Mouse (Mus musculus): ENCODE measurements around the gene Cfap206. TPM values are rescaled to one million over a fixed set of nuclear protein-coding genes. Genes with fewer than 3 reads are reported as not detected.
"Not testable (repeated sequence)": the region's sequence is repeated elsewhere in the genome, so short reads cannot be mapped to it uniquely, and the experiment has no call there.

The Cfap206 gene
- 0.88 and 1.2 TPM in 2 replicates for polyA plus RNA-seq (2014; fragmentation: Nextera tagmentation; extraction: Ambion mirVana)

DNA sequence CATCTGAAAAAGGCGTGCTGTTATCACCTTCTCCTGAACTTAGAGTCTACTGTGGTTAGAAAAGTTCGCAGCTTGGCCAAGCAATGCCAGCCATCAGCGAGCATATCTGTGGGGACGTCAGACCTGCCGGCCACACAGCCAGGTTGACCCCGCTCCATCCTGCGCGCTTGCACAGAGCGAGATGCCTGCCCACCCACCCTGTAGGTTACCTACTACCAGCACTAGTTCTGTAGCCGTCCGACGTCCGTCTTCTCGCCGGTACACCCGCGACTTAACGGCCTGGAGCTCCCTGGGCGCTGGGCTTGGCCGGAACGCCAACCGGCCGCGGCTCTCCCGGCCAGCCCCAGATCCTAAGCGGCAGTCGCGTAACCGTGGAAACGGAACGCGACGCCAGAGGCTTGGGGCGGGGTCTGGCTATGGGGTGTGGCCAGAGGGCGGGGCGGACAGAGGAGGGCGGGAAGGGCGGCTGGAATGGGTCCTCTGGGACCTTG, at the start of gene Cfap206:
Gene Cfap206 (minus strand): TSS at position 356 of the 491 bp plus-strand sequence.
- under 1% methylated on average over 38 of the region's 38 CpGs for WGBS
- H3K36me3 ChIP-seq (ENCODE audit: control insufficient read depth, insufficient read depth, low read length), result no peaks in the 10 kb centered on the region
- ATAC-seq (replicated peaks; ENCODE audit: low FRiP score), result peak; percentile 96

DNA sequence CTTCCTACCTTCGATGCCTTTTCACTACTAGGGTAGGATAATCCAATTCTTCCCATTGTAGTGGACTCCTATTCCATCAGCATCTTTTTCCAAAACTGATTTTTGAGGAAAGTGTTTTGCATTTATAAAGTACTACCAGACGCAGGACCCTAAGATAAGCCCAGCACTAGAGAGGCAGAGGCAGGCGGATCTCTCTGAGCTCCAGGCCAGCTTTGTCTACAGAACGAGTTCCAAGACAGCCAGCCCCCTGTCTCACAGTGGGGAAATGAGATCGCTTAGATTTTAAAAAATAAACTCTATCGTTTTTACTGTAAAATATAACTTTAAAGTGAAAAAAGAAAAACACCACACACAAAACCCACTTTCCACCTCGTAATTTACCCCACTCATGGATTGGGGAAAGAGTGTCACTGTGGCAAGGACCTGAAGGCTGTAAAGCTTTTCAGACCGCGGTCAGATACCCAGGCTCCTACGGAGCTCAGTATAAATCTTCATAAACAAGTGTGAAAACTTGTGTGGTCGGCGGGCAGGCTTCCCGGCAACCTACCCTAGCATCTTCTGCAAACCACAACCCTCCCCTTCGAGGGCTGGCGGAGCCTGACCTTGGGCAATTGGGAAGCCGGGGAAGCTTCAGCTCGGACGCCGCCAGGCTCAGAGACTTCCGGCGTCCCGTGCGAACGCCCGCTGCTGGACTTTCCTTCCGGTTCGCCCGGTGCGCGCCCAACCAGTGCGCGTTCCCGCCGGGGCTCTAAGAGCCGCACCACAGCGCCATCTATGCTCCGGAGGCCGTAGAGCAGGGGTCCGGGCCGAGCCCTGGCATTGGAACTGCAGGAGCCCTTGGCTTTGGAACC, 47.9 kb upstream of the Cfap206 start, which contains the start of gene Smim8:
Gene Smim8 (minus strand): TSS at position 747 of the 851 bp plus-strand sequence.
- Histone ChIP-seq H3K4me1 (replicated peaks; ENCODE audit: control insufficient read depth, insufficient read depth, low read length) (0 out of 2 replicates have a peak, but pooled peaks cover 1% of the 10 kb centered on the region), H3K9me3 (ENCODE audit: control insufficient read depth, low read length) (no peaks in the 10 kb centered on the region), H3K27ac (ENCODE audit: low read depth, low read length) (0 out of 2 replicates have a peak within 1 kb of the TSS, but pooled peaks have one; percentile 25), H3K4me2 (ENCODE audit: low read depth, low read length, severe bottlenecking) (peak within 1 kb of the TSS; percentile 65), H3K4me3 (ENCODE audit: low read depth, low read length) (peak within 1 kb of the TSS; percentile 64), H3K27me3 (ENCODE audit: control insufficient read depth, insufficient read depth, low read length) (no peaks in the 10 kb centered on the region), H3K9ac (ENCODE audit: low read length) (peak within 1 kb of the TSS; percentile 79), H3K36me3 (ENCODE audit: control insufficient read depth, insufficient read depth, low read length) (no peaks in the 10 kb centered on the region)
- DNase-seq (ENCODE audit: low spot score), result peak; percentile 98
- peak; percentile 94 for ATAC-seq (replicated peaks; ENCODE audit: low FRiP score)
- WGBS, result 6% methylated on average over 40 of the region's 40 CpGs

More for the DNA sequence above, at the start of gene Cfap206:
- DNase-seq (ENCODE audit: low spot score), result peak; percentile 91
- Histone ChIP-seq H3K27me3 (ENCODE audit: control insufficient read depth, insufficient read depth, low read length) (no peaks in the 10 kb centered on the region), H3K9me3 (ENCODE audit: control insufficient read depth, low read length) (no peaks in the 10 kb centered on the region), H3K9ac (ENCODE audit: low read length) (peak within 1 kb of the TSS; percentile 48), H3K4me1 (replicated peaks; ENCODE audit: control insufficient read depth, insufficient read depth, low read length) (no peaks in the 10 kb centered on the region; the same call in 1 of the 2 replicates), H3K27ac (ENCODE audit: low read depth, low read length) (no peak within 1 kb of the TSS), H3K4me2 (ENCODE audit: low read depth, low read length, severe bottlenecking) (peak within 1 kb of the TSS; percentile 89), H3K4me3 (ENCODE audit: low read depth, low read length) (peak within 1 kb of the TSS; percentile 46)

DNA sequence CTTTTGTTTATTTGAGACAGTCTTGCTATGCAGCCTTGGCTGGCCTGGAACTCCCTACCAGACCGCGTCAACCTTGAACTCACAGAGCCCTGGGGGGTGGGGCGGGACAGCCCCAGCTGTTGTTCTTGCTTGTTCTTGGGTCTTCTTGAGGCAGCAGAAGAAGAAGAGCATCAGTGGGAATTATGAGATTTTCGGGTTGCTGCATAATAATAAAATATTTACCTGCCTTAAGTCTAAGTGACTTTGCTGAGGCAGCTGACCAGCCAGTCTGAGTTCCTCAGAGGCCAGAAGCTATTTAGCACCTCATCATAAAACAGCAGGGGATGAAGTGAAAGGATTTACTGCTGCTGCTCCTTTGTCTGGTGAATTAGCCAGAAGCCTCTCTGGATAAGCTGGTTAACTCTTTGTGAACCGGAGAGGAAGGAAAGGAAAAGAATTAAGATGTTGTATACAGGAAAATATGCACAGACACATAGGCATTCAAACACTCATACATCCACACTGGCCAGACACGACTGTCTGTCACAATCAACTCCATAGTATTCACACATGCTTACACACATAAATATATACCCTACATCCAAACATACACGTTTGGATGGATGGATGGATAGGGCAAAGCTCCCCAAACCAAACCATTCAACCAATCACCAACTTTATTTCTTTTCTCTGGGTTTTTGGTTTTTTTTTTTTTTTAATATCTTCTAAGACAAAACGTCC, 41.8 kb upstream of the Cfap206 start:
- Histone ChIP-seq H3K27ac (ENCODE audit: low read depth, low read length) (no peak overlapping the region), H3K4me2 (ENCODE audit: low read depth, low read length, severe bottlenecking) (0 out of 2 replicates have a peak overlapping the region, but pooled peaks have one; percentile 8), H3K27me3 (ENCODE audit: control insufficient read depth, insufficient read depth, low read length) (no peaks in the 10 kb centered on the region), H3K36me3 (ENCODE audit: control insufficient read depth, insufficient read depth, low read length) (no peaks in the 10 kb centered on the region), H3K4me3 (ENCODE audit: low read depth, low read length) (no peak overlapping the region), H3K4me1 (replicated peaks; ENCODE audit: control insufficient read depth, insufficient read depth, low read length) (peaks cover 4% of the 10 kb centered on the region; the same call in 1 of the 2 replicates), H3K9ac (ENCODE audit: low read length) (no peak overlapping the region), H3K9me3 (ENCODE audit: control insufficient read depth, low read length) (no peaks in the 10 kb centered on the region)
- ATAC-seq (replicated peaks; ENCODE audit: low FRiP score) (peak; percentile 70), DNase-seq (ENCODE audit: low spot score) (peak; percentile 57)
- WGBS, result 6% methylated on average over 8 of the region's 8 CpGs

DNA sequence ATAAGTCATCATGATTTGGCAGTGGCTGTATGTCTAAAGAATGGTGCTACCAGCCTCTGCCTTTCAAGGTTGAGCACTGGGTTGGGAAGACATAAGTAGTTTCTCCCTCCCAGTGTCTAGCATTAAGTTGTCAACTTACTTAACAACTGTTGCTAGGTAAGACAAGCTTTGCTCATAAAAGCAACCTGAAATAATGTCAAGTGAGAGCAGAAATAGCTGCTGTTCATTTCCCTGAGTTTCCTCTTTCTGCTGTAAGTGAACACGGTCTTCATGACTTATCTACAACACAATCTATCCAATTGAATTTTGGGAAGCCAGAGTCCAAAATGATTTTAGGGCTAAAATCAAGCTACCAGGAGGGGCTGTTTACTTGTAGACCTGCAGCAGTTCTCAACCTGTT, 26.2 kb upstream of the Cfap206 start, which contains the start of gene Gm136:
Gene Gm136 (minus strand): TSS at position 101 of the 400 bp plus-strand sequence.
- Histone ChIP-seq H3K27me3 (ENCODE audit: control insufficient read depth, insufficient read depth, low read length) (no peaks in the 10 kb centered on the region), H3K9ac (ENCODE audit: low read length) (no peak within 1 kb of the TSS), H3K4me2 (ENCODE audit: low read depth, low read length, severe bottlenecking) (no peak within 1 kb of the TSS), H3K4me1 (replicated peaks; ENCODE audit: control insufficient read depth, insufficient read depth, low read length) (no peaks in the 10 kb centered on the region), H3K4me3 (ENCODE audit: low read depth, low read length) (no peak within 1 kb of the TSS), H3K36me3 (ENCODE audit: control insufficient read depth, insufficient read depth, low read length) (no peaks in the 10 kb centered on the region), H3K9me3 (ENCODE audit: control insufficient read depth, low read length) (no peaks in the 10 kb centered on the region), H3K27ac (ENCODE audit: low read depth, low read length) (no peak within 1 kb of the TSS)
- 87% methylated on average over 1 of the region's 1 CpGs for WGBS
- ATAC-seq (replicated peaks; ENCODE audit: low FRiP score) (no peak), DNase-seq (ENCODE audit: low spot score) (no peak)

DNA sequence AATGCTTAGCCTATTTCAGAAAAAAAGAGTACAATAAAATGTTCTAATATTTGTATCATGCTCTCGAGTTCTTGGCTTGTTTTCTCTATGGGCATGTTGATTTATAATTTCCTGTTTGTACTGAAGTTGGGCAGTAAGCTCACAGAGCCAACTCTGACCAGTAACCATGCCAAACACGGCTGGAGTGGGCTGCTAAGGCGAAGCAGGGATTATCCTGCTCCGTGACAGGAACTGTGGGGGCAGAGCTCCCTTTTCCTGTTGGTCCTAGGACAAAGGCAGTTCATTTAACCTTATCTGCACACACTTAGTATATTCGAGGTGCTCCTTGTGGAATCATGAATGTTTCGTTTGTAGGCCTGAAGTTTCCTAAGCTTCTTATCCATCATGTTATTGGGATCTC, 19.2 kb upstream of the Cfap206 start:
- H3K36me3 ChIP-seq (ENCODE audit: control insufficient read depth, insufficient read depth, low read length), result no peaks in the 10 kb centered on the region
- 68% methylated on average over 6 of the region's 6 CpGs for WGBS
- no peak overlapping the region for H3K27ac ChIP-seq (ENCODE audit: low read depth, low read length)
- ATAC-seq (replicated peaks; ENCODE audit: low FRiP score), result no peak
- no peak overlapping the region for H3K9ac ChIP-seq (ENCODE audit: low read length)
- H3K4me1 ChIP-seq (replicated peaks; ENCODE audit: control insufficient read depth, insufficient read depth, low read length), result no peaks in the 10 kb centered on the region
- no peak overlapping the region for H3K4me3 ChIP-seq (ENCODE audit: low read depth, low read length)
- no peaks in the 10 kb centered on the region for H3K27me3 ChIP-seq (ENCODE audit: control insufficient read depth, insufficient read depth, low read length)
- no peak overlapping the region for H3K4me2 ChIP-seq (ENCODE audit: low read depth, low read length, severe bottlenecking)
- no peaks in the 10 kb centered on the region for H3K9me3 ChIP-seq (ENCODE audit: control insufficient read depth, low read length)
- DNase-seq (ENCODE audit: low spot score), result no peak

DNA sequence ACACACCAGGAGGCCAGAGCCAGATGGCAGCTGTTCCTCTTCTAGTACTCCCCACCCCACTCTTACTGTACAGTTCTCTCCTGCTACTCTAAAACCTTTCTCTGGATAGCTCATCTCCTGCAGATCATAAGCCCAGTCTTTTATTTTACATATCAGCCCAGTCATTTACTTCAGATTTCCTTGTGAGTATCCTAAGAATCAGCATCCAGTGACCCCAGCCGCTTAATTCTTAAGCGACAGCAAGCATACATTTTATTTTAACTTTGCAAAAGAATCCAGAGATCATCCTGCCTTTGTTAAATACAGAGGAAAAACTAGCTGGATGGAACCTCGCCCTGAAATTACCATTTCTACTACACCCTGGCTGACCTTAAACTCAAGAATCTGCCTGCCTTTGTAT, 4.5 kb upstream of the Cfap206 start:
- WGBS, result 83% methylated on average over 3 of the region's 3 CpGs
- no peak for ATAC-seq (replicated peaks; ENCODE audit: low FRiP score)

DNA sequence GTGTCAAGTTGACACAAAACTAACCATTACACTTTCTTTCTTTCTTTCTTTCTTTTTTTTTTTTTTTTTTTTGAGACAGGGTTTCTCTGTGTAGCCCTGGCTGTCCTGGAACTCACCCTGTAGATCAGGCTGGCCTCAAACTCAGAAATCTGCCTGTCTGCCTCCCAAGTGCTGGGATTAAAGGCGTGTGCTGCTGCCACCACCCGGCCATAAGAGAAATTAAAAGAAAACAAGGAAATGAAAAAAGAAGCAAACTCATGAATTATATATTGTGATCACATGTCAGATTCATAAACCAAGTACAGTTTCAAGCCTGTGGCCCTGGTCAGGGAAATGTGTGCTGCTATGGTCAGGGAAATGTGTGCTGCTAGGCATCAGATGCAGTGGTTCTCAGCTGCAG, 3.4 kb upstream of the Cfap206 start:
- WGBS, result 16% methylated on average over 2 of the region's 2 CpGs
- not testable (repeated sequence) for H3K36me3 ChIP-seq (ENCODE audit: control insufficient read depth, insufficient read depth, low read length); H3K4me1 ChIP-seq (replicated peaks; ENCODE audit: control insufficient read depth, insufficient read depth, low read length); H3K9ac ChIP-seq (ENCODE audit: low read length); H3K4me3 ChIP-seq (ENCODE audit: low read depth, low read length); H3K9me3 ChIP-seq (ENCODE audit: control insufficient read depth, low read length); DNase-seq (ENCODE audit: low spot score); H3K27me3 ChIP-seq (ENCODE audit: control insufficient read depth, insufficient read depth, low read length); H3K4me2 ChIP-seq (ENCODE audit: low read depth, low read length, severe bottlenecking); ATAC-seq (replicated peaks; ENCODE audit: low FRiP score); H3K27ac ChIP-seq (ENCODE audit: low read depth, low read length)

More for the DNA sequence above, 4.5 kb upstream of the Cfap206 start:
- Histone ChIP-seq H3K36me3 (ENCODE audit: control insufficient read depth, insufficient read depth, low read length) (no peaks in the 10 kb centered on the region), H3K27ac (ENCODE audit: low read depth, low read length) (no peak overlapping the region), H3K9me3 (ENCODE audit: control insufficient read depth, low read length) (no peaks in the 10 kb centered on the region), H3K27me3 (ENCODE audit: control insufficient read depth, insufficient read depth, low read length) (no peaks in the 10 kb centered on the region), H3K4me1 (replicated peaks; ENCODE audit: control insufficient read depth, insufficient read depth, low read length) (no peaks in the 10 kb centered on the region; the same call in 1 of the 2 replicates), H3K9ac (ENCODE audit: low read length) (no peak overlapping the region), H3K4me3 (ENCODE audit: low read depth, low read length) (no peak overlapping the region), H3K4me2 (ENCODE audit: low read depth, low read length, severe bottlenecking) (no peak overlapping the region)
- no peak for DNase-seq (ENCODE audit: low spot score)

DNA sequence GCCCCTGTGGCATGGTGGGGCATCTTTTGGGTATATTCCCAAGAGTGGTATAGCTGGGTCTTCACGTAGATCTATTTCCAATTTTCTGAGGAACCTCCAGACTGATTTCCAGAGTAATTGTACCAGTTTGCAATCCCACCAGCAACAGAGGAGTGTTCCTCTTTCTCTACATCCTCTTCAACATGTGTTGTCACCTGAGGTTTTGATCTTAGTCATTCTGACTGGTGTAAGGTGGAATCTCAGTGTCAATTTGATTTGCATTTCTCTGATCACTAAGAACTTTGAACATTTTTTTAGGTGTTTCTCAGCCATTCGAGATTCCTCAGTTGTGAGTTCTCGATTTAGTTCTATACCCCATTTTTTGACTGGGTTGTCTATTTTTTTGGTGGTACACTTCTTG, 4.3 kb downstream of the Cfap206 start:
- not testable (repeated sequence) for H3K4me2 ChIP-seq (ENCODE audit: low read depth, low read length, severe bottlenecking); H3K4me3 ChIP-seq (ENCODE audit: low read depth, low read length); H3K36me3 ChIP-seq (ENCODE audit: control insufficient read depth, insufficient read depth, low read length); H3K27me3 ChIP-seq (ENCODE audit: control insufficient read depth, insufficient read depth, low read length); DNase-seq (ENCODE audit: low spot score); H3K9ac ChIP-seq (ENCODE audit: low read length); H3K9me3 ChIP-seq (ENCODE audit: control insufficient read depth, low read length); ATAC-seq (replicated peaks; ENCODE audit: low FRiP score); H3K4me1 ChIP-seq (replicated peaks; ENCODE audit: control insufficient read depth, insufficient read depth, low read length); H3K27ac ChIP-seq (ENCODE audit: low read depth, low read length)
- WGBS, result 90% methylated on average over 3 of the region's 3 CpGs
